Mouse (Mus musculus) neural tube, embryonic 12.5 days (tissue): Measurements from ENCODE around the gene Fbxo9. TPM values are rescaled to one million over a fixed set of nuclear protein-coding genes. Genes with fewer than 3 reads are reported as not detected.
"Not testable (repeated sequence)": the region's sequence is repeated elsewhere in the genome, so short reads cannot be mapped to it uniquely, and the experiment has no call there.

Experiments
- ATAC-seq: fragments of 200-750 bp; cut with Nextera tagmentation; 2 replicates; pipeline ENCODE4 v1.8.0; 2017; ENCODE audit warnings: low read depth, mild to moderate bottlenecking, moderate TSS enrichment, moderate library complexity; ENCODE audit not compliant: low FRiP score
- H3K27ac ChIP-seq: fragments of 300-500 bp; sonication (generic); 2 replicates; pipeline ENCODE4 v1.5.1; 2016
- H3K27me3 ChIP-seq: fragments of 300-500 bp; sonication (generic); replicated peaks from 2 replicates; pipeline ENCODE4 v1.6.1; 2016; ENCODE audit warnings: mild to moderate bottlenecking
- H3K36me3 ChIP-seq: fragments of 300-500 bp; sonication (generic); 2 replicates; pipeline ENCODE4 v1.6.1; 2016; ENCODE audit warnings: mild to moderate bottlenecking
- H3K4me1 ChIP-seq: fragments of 300-500 bp; sonication (generic); 2 replicates; pipeline ENCODE4 v1.6.1; 2016
- H3K4me2 ChIP-seq: fragments of 300-500 bp; sonication (generic); replicated peaks from 2 replicates; pipeline ENCODE4 v1.6.1; 2016; ENCODE audit warnings: mild to moderate bottlenecking
- H3K4me3 ChIP-seq: fragments of 300-500 bp; sonication (generic); 2 replicates; pipeline ENCODE4 v1.5.1; 2016
- H3K9ac ChIP-seq: fragments of 300-500 bp; sonication (generic); 2 replicates; pipeline ENCODE4 v1.6.1; 2016; ENCODE audit warnings: mild to moderate bottlenecking
- H3K9me3 ChIP-seq: fragments of 300-500 bp; sonication (generic); 2 replicates; pipeline ENCODE4 v1.6.1; 2016; ENCODE audit warnings: mild to moderate bottlenecking
- WGBS: fragments of 180-500 bp; shearing (Covaris S2); methylation state at CpG from one replicate; pipeline ENCODE4 v1.1.7; 2016; 5-methylcytosine and 5-hydroxymethylcytosine counted together
- polyA plus RNA-seq: library from polyadenylated mRNA; unstranded; fragments of >200 nt; fragmentation: Nextera tagmentation; extraction: Ambion mirVana; gene quantifications from 2 replicates; pipeline ENCODE4 v1.2.1, GENCODE M21; 2016

Gene Fbxo9
- polyA plus RNA-seq, 1 experiment from 2014 or later, result 53.4 TPM

GRCm38 (mm10) chr9:78087751-78088150 lies 21.1 kb downstream of the Fbxo9 start:
- H3K27ac ChIP-seq, result no peak overlapping the region
- H3K4me2 ChIP-seq, result no peak overlapping the region
- peaks cover 45% of the 10 kb centered on the region for H3K36me3 ChIP-seq
- WGBS, result 90% methylated on average over 9 of the region's 9 CpGs
- H3K9ac ChIP-seq, result no peak overlapping the region
- H3K9me3 ChIP-seq, result no peaks in the 10 kb centered on the region
- no peaks in the 10 kb centered on the region for H3K27me3 ChIP-seq
- H3K4me1 ChIP-seq, result no peaks in the 10 kb centered on the region
- no peak overlapping the region for H3K4me3 ChIP-seq
- ATAC-seq, result no peak

GRCm38 (mm10) chr9:78085722-78086287 lies 23.1 kb downstream of the Fbxo9 start:
- Histone ChIP-seq H3K4me2 (no peak overlapping the region), H3K27ac (no peak overlapping the region), H3K36me3 (peaks cover 50% of the 10 kb centered on the region), H3K27me3 (no peaks in the 10 kb centered on the region), H3K9ac (no peak overlapping the region), H3K4me3 (no peak overlapping the region), H3K4me1 (no peaks in the 10 kb centered on the region), H3K9me3 (no peaks in the 10 kb centered on the region)
- ATAC-seq, result no peak
- 72% methylated on average over 14 of the region's 14 CpGs for WGBS

GRCm38 (mm10) chr9:78084341-78084740 lies 24.5 kb downstream of the Fbxo9 start:
- no peaks in the 10 kb centered on the region for H3K27me3 ChIP-seq
- no peak overlapping the region for H3K9ac ChIP-seq
- H3K27ac ChIP-seq, result no peak overlapping the region
- H3K4me3 ChIP-seq, result no peak overlapping the region
- no peak overlapping the region for H3K4me2 ChIP-seq
- no peak for ATAC-seq
- H3K4me1 ChIP-seq, result no peaks in the 10 kb centered on the region
- H3K36me3 ChIP-seq, result peaks cover 52% of the 10 kb centered on the region
- 89% methylated on average over 4 of the region's 4 CpGs for WGBS
- H3K9me3 ChIP-seq, result no peaks in the 10 kb centered on the region

GRCm38 (mm10) chr9:78081835-78082234 lies 27.0 kb downstream of the Fbxo9 start:
- H3K36me3 ChIP-seq, result peaks cover 47% of the 10 kb centered on the region
- no peak overlapping the region for H3K4me3 ChIP-seq
- H3K9ac ChIP-seq, result no peak overlapping the region
- no peak overlapping the region for H3K27ac ChIP-seq
- no peak for ATAC-seq
- no peaks in the 10 kb centered on the region for H3K4me1 ChIP-seq
- H3K27me3 ChIP-seq, result no peaks in the 10 kb centered on the region
- no peak overlapping the region for H3K4me2 ChIP-seq
- WGBS, result 85% methylated on average over 7 of the region's 7 CpGs
- H3K9me3 ChIP-seq, result no peaks in the 10 kb centered on the region

GRCm38 (mm10) chr9:78078240-78078639 lies 30.6 kb downstream of the Fbxo9 start:
- 44% methylated on average over 2 of the region's 2 CpGs for WGBS
- Histone ChIP-seq H3K27me3 (no peaks in the 10 kb centered on the region), H3K4me1 (no peaks in the 10 kb centered on the region), H3K4me2 (no peak overlapping the region), H3K27ac (no peak overlapping the region), H3K9me3 (no peaks in the 10 kb centered on the region), H3K9ac (no peak overlapping the region), H3K36me3 (peaks cover 15% of the 10 kb centered on the region), H3K4me3 (no peak overlapping the region)
- ATAC-seq, result no peak

GRCm38 (mm10) chr9:78075256-78075655 lies 33.6 kb downstream of the Fbxo9 start:
- Histone ChIP-seq H3K4me2 (no peak overlapping the region), H3K27ac (no peak overlapping the region), H3K4me3 (no peak overlapping the region), H3K27me3 (no peaks in the 10 kb centered on the region), H3K36me3 (no peaks in the 10 kb centered on the region), H3K9ac (no peak overlapping the region), H3K4me1 (no peaks in the 10 kb centered on the region), H3K9me3 (no peaks in the 10 kb centered on the region)
- ATAC-seq, result no peak
- WGBS, result 92% methylated on average over 3 of the region's 3 CpGs

- WGBS, result 95% methylated on average over 13 of the region's 13 CpGs
- ATAC-seq, result no peak
- no peaks in the 10 kb centered on the region for H3K27me3 ChIP-seq
- no peak overlapping the region for H3K9ac ChIP-seq
- H3K9me3 ChIP-seq, result no peaks in the 10 kb centered on the region
- no peak overlapping the region for H3K4me2 ChIP-seq
- no peaks in the 10 kb centered on the region for H3K36me3 ChIP-seq
- no peaks in the 10 kb centered on the region for H3K4me1 ChIP-seq
- no peak overlapping the region for H3K4me3 ChIP-seq
- no peak overlapping the region for H3K27ac ChIP-seq
These were observed 35.0 kb downstream of the Fbxo9 start for GRCm38 (mm10) chr9:78073713-78074340.

GRCm38 (mm10) chr9:78073291-78073690 lies 35.6 kb downstream of the Fbxo9 start:
- not testable (repeated sequence) for H3K4me1 ChIP-seq, ATAC-seq, H3K9me3 ChIP-seq, H3K27me3 ChIP-seq, H3K4me3 ChIP-seq, H3K27ac ChIP-seq, H3K36me3 ChIP-seq, H3K9ac ChIP-seq, H3K4me2 ChIP-seq
- 92% methylated on average over 3 of the region's 3 CpGs for WGBS

- Histone ChIP-seq H3K27me3 (no peaks in the 10 kb centered on the region), H3K4me3 (no peak overlapping the region), H3K9ac (no peak overlapping the region), H3K36me3 (no peaks in the 10 kb centered on the region), H3K4me1 (no peaks in the 10 kb centered on the region), H3K27ac (no peak overlapping the region), H3K4me2 (no peak overlapping the region), H3K9me3 (no peaks in the 10 kb centered on the region)
- 88% methylated on average over 4 of the region's 4 CpGs for WGBS
- ATAC-seq, result no peak
These were observed 37.2 kb downstream of the Fbxo9 start for GRCm38 (mm10) chr9:78071626-78072025.

- Histone ChIP-seq H3K36me3 (no peaks in the 10 kb centered on the region), H3K27me3 (no peaks in the 10 kb centered on the region), H3K27ac (no peak overlapping the region), H3K9me3 (no peaks in the 10 kb centered on the region), H3K4me2 (no peak overlapping the region), H3K9ac (no peak overlapping the region), H3K4me3 (no peak overlapping the region), H3K4me1 (no peaks in the 10 kb centered on the region)
- 69% methylated on average over 5 of the region's 5 CpGs for WGBS
- ATAC-seq, result no peak
These were observed 38.4 kb downstream of the Fbxo9 start for GRCm38 (mm10) chr9:78070496-78070895.

- H3K4me2 ChIP-seq, result no peak overlapping the region
- no peak overlapping the region for H3K27ac ChIP-seq
- 78% methylated on average over 10 of the region's 10 CpGs for WGBS
- no peak overlapping the region for H3K4me3 ChIP-seq
- no peaks in the 10 kb centered on the region for H3K4me1 ChIP-seq
- H3K9me3 ChIP-seq, result no peaks in the 10 kb centered on the region
- no peaks in the 10 kb centered on the region for H3K36me3 ChIP-seq
- H3K9ac ChIP-seq, result no peak overlapping the region
- no peak for ATAC-seq
- H3K27me3 ChIP-seq, result no peaks in the 10 kb centered on the region
These were observed 44.7 kb downstream of the Fbxo9 start for GRCm38 (mm10) chr9:78064121-78064520.

GRCm38 (mm10) chr9:78062392-78062791 lies 46.5 kb downstream of the Fbxo9 start:
- Histone ChIP-seq H3K9ac (no peak overlapping the region), H3K4me1 (no peaks in the 10 kb centered on the region), H3K4me3 (no peak overlapping the region), H3K4me2 (no peak overlapping the region), H3K36me3 (no peaks in the 10 kb centered on the region), H3K9me3 (no peaks in the 10 kb centered on the region), H3K27ac (no peak overlapping the region), H3K27me3 (no peaks in the 10 kb centered on the region)
- WGBS, result 79% methylated on average over 9 of the region's 9 CpGs
- ATAC-seq, result no peak

- Histone ChIP-seq H3K27me3 (no peaks in the 10 kb centered on the region), H3K36me3 (no peaks in the 10 kb centered on the region), H3K27ac (no peak overlapping the region), H3K4me2 (no peak overlapping the region), H3K4me3 (no peak overlapping the region), H3K9ac (no peak overlapping the region), H3K9me3 (no peaks in the 10 kb centered on the region), H3K4me1 (no peaks in the 10 kb centered on the region)
- ATAC-seq, result no peak
- WGBS, result 90% methylated on average over 16 of the region's 16 CpGs
These were observed 49.2 kb downstream of the Fbxo9 start for GRCm38 (mm10) chr9:78059525-78060120.
